In the genomic region with DNA sequence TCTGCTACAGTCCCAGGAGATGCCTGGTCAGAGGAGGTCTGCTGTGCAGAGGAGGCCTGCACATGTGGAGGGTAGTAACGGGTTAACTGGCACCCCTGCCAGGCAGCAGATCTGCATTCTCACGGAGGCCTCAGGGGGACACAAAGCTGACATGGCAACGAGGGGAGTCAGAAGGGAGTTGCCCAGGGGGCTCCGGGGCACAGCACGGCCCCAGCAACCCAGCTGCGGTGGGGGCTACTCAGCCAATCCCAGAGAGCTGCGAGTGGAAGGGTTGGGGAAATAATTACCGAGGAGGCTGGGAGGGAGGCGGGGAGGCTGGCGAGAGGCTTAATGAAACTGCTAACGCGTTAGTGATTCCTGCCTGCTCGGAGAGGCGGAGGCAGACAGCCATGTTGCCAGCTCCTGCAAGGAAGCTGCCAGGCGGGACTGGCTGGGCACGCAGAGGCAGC, we compare ENCODE assay signal across 8 mouse cellular contexts. TPM values are rescaled to one million over a fixed set of nuclear protein-coding genes. Genes with fewer than 3 reads are reported as not detected.
DNase-seq lines count a peak whose midpoint lies in the region; ATAC-seq and TF ChIP-seq lines count a peak whose summit lies in the region.

No protein-coding gene starts in this region.

- H3K27me3 ChIP-seq in embryonic facial prominence, embryonic 10.5 days (replicated peaks; ENCODE audit: low read depth, poor library complexity, severe bottlenecking), result peaks cover 100% of the 10 kb centered on the region
- peaks cover 39% of the 10 kb centered on the region for H3K27me3 ChIP-seq in intestine, postnatal 0 days (replicated peaks; ENCODE audit: control insufficient read depth, insufficient read depth, low read length)
- peaks cover 99% of the 10 kb centered on the region for H3K27me3 ChIP-seq in limb, embryonic 10.5 days (ENCODE audit: low read depth, poor library complexity, severe bottlenecking)

- no peak for ATAC-seq in intestine, postnatal 0 days

- peak overlapping the region; percentile 41 for H3K4me3 ChIP-seq in embryonic facial prominence, embryonic 10.5 days
- H3K4me3 ChIP-seq in intestine, postnatal 0 days (ENCODE audit: low read depth, low read length), result no peak overlapping the region
- peak overlapping the region; percentile 36 for H3K4me3 ChIP-seq in limb, embryonic 10.5 days

- no peak overlapping the region for H3K9ac ChIP-seq in intestine, postnatal 0 days (ENCODE audit: low read depth, low read length)

- peak; percentile 55 for DNase-seq in embryo, embryonic 11 days
- DNase-seq in embryo, embryonic 9.5 days (ENCODE audit: extremely low spot score), result no peak
- DNase-seq in embryonic facial prominence, embryonic 10.5 days (ENCODE audit: low spot score), result peak; percentile 50
- peak; percentile 51 for DNase-seq in limb, embryonic 10.5 days (ENCODE audit: low spot score)
- peak; percentile 48 for DNase-seq in right cerebral cortex, postnatal 14 days
- no peak for DNase-seq in adrenal gland, postnatal 10 days
- DNase-seq in urinary bladder, adult 18-20 months (ENCODE audit: low spot score in 2 of 2), result no peak

- no peaks in the 10 kb centered on the region for H3K9me3 ChIP-seq in embryonic facial prominence, embryonic 10.5 days
- no peaks in the 10 kb centered on the region for H3K9me3 ChIP-seq in intestine, postnatal 0 days (ENCODE audit: control insufficient read depth)
- H3K9me3 ChIP-seq in limb, embryonic 10.5 days (replicated peaks), result no peaks in the 10 kb centered on the region

- TF ChIP-seq CTCF in intestine, postnatal 0 days (IDR thresholded peaks at IDR 0.05; ENCODE audit: low read depth), result no peak

- H3K4me1 ChIP-seq in embryonic facial prominence, embryonic 10.5 days, result peaks cover 84% of the 10 kb centered on the region
- H3K4me1 ChIP-seq in intestine, postnatal 0 days (replicated peaks; ENCODE audit: control insufficient read depth, insufficient read depth, low read length), result peaks cover 5% of the 10 kb centered on the region; the same call in 1 of the 2 replicates
- H3K4me1 ChIP-seq in limb, embryonic 10.5 days, result peaks cover 89% of the 10 kb centered on the region

- H3K36me3 ChIP-seq in embryonic facial prominence, embryonic 10.5 days (replicated peaks), result 0 out of 2 replicates have a peak, but pooled peaks cover 2% of the 10 kb centered on the region
- H3K36me3 ChIP-seq in intestine, postnatal 0 days (ENCODE audit: control insufficient read depth, insufficient read depth), result no peaks in the 10 kb centered on the region
- no peaks in the 10 kb centered on the region for H3K36me3 ChIP-seq in limb, embryonic 10.5 days

- 3% methylated on average over 16 of the region's 16 CpGs for WGBS in embryonic facial prominence, embryonic 10.5 days
- 31% methylated on average over 16 of the region's 16 CpGs for WGBS in intestine, postnatal 0 days
- 2% methylated on average over 16 of the region's 16 CpGs for WGBS in limb, embryonic 10.5 days

- H3K27ac ChIP-seq in embryonic facial prominence, embryonic 10.5 days (replicated peaks), result peak overlapping the region; percentile 61
- no peak overlapping the region for H3K27ac ChIP-seq in intestine, postnatal 0 days (ENCODE audit: low read depth, low read length)
- no peak overlapping the region for H3K27ac ChIP-seq in limb, embryonic 10.5 days

- H3K4me2 ChIP-seq in intestine, postnatal 0 days (replicated peaks; ENCODE audit: low read depth), result 0 out of 2 replicates have a peak overlapping the region, but pooled peaks have one; percentile 30

RNA-seq across cellular contexts. Expression of gene Tcf20, which starts 29.4 kb away (rescaled TPM):
- 8.4 and 8.5 TPM in 2 replicates for polyA plus RNA-seq in embryonic facial prominence, embryonic 10.5 days (2016; fragmentation: Nextera tagmentation; extraction: Ambion mirVana)
- 3.9 and 4.1 TPM in 2 replicates for polyA plus RNA-seq in intestine, postnatal 0 days (2015; fragmentation: Nextera tagmentation; extraction: Ambion mirVana)
- 8.1 and 8.3 TPM in 2 replicates for polyA plus RNA-seq in limb, embryonic 10.5 days (2016; fragmentation: Nextera tagmentation; extraction: Ambion mirVana)
- total RNA-seq in adrenal gland, postnatal 10 days (2021), result 10 to 100 TPM; 70.8 to 71.5 TPM

Comparison
In these comparisons a context has a peak if more than half of its experiments do, and no peak if none do; other contexts are left out.
1. DNase-seq: peak in embryo, embryonic 11 days (single experiment), embryonic facial prominence, embryonic 10.5 days (single experiment), limb, embryonic 10.5 days (single experiment) and right cerebral cortex, postnatal 14 days (single experiment); none in embryo, embryonic 9.5 days (single experiment), adrenal gland, postnatal 10 days (single experiment) and urinary bladder, adult 18-20 months (0 of 2).